Mouse (Mus musculus) lung, embryonic 14.5 days (tissue): Measurements from ENCODE around the gene Fancd2. TPM values are rescaled to one million over a fixed set of nuclear protein-coding genes. Genes with fewer than 3 reads are reported as not detected.

Experiments
- ATAC-seq: fragments of 200-750 bp; cut with Nextera tagmentation; 2 replicates; pipeline ENCODE4 v1.8.0; 2017; ENCODE audit warnings: mild to moderate bottlenecking, moderate TSS enrichment, moderate library complexity; ENCODE audit not compliant: insufficient read depth
- DNase-seq: peaks from one replicate; pipeline ENCODE4 v3.0.0-alpha.2; 2015
- H3K27ac ChIP-seq: fragments of 300-500 bp; sonication (generic); 2 replicates; pipeline ENCODE4 v1.5.1; 2014; ENCODE audit warnings: low read depth, mild to moderate bottlenecking, moderate library complexity
- H3K27me3 ChIP-seq: fragments of 300-500 bp; sonication (generic); 2 replicates; pipeline ENCODE4 v1.6.1; 2014; ENCODE audit warnings: low read length, control low read depth; ENCODE audit not compliant: insufficient read depth
- H3K36me3 ChIP-seq: fragments of 300-500 bp; sonication (generic); 2 replicates; pipeline ENCODE4 v1.6.1; 2014; ENCODE audit warnings: control low read depth; ENCODE audit not compliant: insufficient read depth
- H3K4me1 ChIP-seq: fragments of 300-500 bp; sonication (generic); 2 replicates; pipeline ENCODE4 v1.6.1; 2014; ENCODE audit warnings: antibody characterized with exemption, control low read depth; ENCODE audit not compliant: insufficient read depth
- H3K4me2 ChIP-seq: fragments of 300-500 bp; sonication (generic); 2 replicates; pipeline ENCODE4 v1.6.1; 2014; ENCODE audit warnings: mild to moderate bottlenecking
- H3K4me3 ChIP-seq: fragments of 300-500 bp; sonication (generic); 2 replicates; pipeline ENCODE4 v1.5.1; 2014; ENCODE audit warnings: low read depth, low read length
- H3K9ac ChIP-seq: fragments of 300-500 bp; sonication (generic); 2 replicates; pipeline ENCODE4 v1.6.1; 2014
- H3K9me3 ChIP-seq: fragments of 300-500 bp; sonication (generic); 2 replicates; pipeline ENCODE4 v1.6.1; 2016; ENCODE audit warnings: low read depth, low read length, control low read depth
- CTCF ChIP-seq: IDR thresholded peaks from 2 replicates; pipeline ENCODE4 v1.5.1; 2016; ENCODE audit warnings: antibody characterized with exemption, low read depth
- WGBS: fragments of 180-500 bp; shearing (Covaris S2); extraction: QIAGEN DNeasy Blood & Tissue Kit; methylation state at CpG from one replicate; pipeline ENCODE4 v1.1.7; 2014; 5-methylcytosine and 5-hydroxymethylcytosine counted together
- polyA plus RNA-seq: library from polyadenylated mRNA; unstranded; fragments of >200 nt; fragmentation: Nextera tagmentation; extraction: Ambion mirVana; gene quantifications from 2 replicates; pipeline ENCODE4 v1.2.1, GENCODE M21; 2014

Gene Fancd2
- polyA plus RNA-seq, 1 experiment from 2014 or later, result 15.7 TPM

DNA sequence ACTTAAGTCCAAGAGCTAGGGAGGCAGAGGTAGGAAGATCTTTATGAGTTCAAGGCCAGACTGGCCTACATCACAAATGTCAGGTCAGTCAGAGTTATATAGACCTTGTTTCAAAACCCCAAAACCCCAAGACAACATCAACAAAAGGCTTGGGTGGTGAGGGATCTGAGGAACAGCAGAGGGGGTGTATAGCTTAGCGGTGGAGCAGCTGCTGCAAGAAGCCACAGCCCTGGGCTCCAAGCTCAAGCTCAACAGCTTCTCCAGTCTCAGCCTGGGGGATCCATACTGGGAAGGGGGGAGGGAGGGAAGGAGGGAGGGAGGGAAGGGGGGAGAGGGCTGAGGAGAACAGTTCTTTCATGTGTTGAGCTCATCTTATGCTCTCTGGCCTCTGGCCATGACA lies 25.8 kb upstream of the Fancd2 start:
- H3K9me3 ChIP-seq, result no peaks in the 10 kb centered on the region
- no peak overlapping the region for H3K4me2 ChIP-seq
- H3K36me3 ChIP-seq, result no peaks in the 10 kb centered on the region
- no peak for DNase-seq
- no peak for ATAC-seq
- peaks cover 20% of the 10 kb centered on the region for H3K27me3 ChIP-seq
- H3K4me1 ChIP-seq, result no peaks in the 10 kb centered on the region
- no peak for TF ChIP-seq CTCF
- WGBS, result 70% methylated on average over 1 of the region's 1 CpGs
- no peak overlapping the region for H3K4me3 ChIP-seq
- no peak overlapping the region for H3K27ac ChIP-seq
- no peak overlapping the region for H3K9ac ChIP-seq

DNA sequence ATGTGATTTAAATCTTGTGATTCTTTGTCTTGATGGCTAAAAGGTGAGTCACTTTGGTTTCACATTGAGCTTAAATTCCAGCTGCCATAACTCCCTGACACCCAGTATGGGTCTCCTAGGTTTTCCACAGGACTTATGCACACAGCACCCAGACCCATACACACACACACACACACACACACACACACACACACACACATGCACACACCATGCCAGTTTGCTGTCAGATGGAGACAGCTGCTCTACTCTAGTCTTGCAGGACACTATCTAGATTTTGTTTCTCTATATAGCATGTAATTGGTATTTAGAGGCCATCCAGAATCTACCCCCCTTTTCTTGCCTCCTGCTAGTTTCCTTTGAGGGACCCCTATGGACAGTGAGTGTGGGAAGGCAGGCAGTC lies 24.4 kb upstream of the Fancd2 start:
- TF ChIP-seq CTCF, result no peak
- no peak overlapping the region for H3K27ac ChIP-seq
- no peak overlapping the region for H3K4me3 ChIP-seq
- no peaks in the 10 kb centered on the region for H3K4me1 ChIP-seq
- no peaks in the 10 kb centered on the region for H3K36me3 ChIP-seq
- no peaks in the 10 kb centered on the region for H3K9me3 ChIP-seq
- H3K9ac ChIP-seq, result no peak overlapping the region
- no peak for ATAC-seq
- H3K27me3 ChIP-seq, result peaks cover 6% of the 10 kb centered on the region; the same call in 1 of the 2 replicates
- DNase-seq, result no peak
- H3K4me2 ChIP-seq, result no peak overlapping the region

GRCm38 (mm10) chr6:113508272-113508946 lies 23.1 kb upstream of the Fancd2 start:
- ATAC-seq (no peak), DNase-seq (no peak)
- no peak overlapping the region for H3K27ac ChIP-seq
- WGBS, result 54% methylated on average over 7 of the region's 7 CpGs
- no peak overlapping the region for H3K4me2 ChIP-seq
- H3K4me1 ChIP-seq, result no peaks in the 10 kb centered on the region
- H3K27me3 ChIP-seq, result no peaks in the 10 kb centered on the region
- H3K9ac ChIP-seq, result no peak overlapping the region
- no peak overlapping the region for H3K4me3 ChIP-seq
- 0 out of 2 replicates have a peak, but pooled peaks cover under 1% of the 10 kb centered on the region for H3K36me3 ChIP-seq
- TF ChIP-seq CTCF, result no peak
- H3K9me3 ChIP-seq, result no peaks in the 10 kb centered on the region

DNA sequence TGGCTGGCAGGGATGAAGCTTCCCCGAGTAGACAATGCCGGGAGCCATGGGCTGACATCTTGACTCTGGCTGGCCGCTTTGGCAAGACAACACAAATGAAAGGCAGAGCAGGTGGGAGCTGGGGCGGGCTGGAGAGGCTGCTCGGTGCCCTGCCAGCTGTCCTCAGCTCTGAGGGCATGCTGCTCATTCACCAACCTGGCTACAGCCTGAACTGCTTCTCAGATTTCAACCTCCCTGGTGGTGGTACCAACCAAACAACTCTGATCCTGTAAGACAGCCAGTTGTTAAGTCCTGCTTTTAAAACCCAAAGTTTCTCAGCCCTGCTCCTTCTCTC lies 22.6 kb upstream of the Fancd2 start:
- TF ChIP-seq CTCF, result no peak
- no peak overlapping the region for H3K27ac ChIP-seq
- H3K27me3 ChIP-seq, result no peaks in the 10 kb centered on the region
- no peak for DNase-seq
- peaks cover 6% of the 10 kb centered on the region for H3K36me3 ChIP-seq
- ATAC-seq, result no peak
- H3K4me1 ChIP-seq, result no peaks in the 10 kb centered on the region
- H3K4me2 ChIP-seq, result no peak overlapping the region
- H3K4me3 ChIP-seq, result no peak overlapping the region
- no peaks in the 10 kb centered on the region for H3K9me3 ChIP-seq
- 48% methylated on average over 5 of the region's 5 CpGs for WGBS
- H3K9ac ChIP-seq, result no peak overlapping the region

- 89% methylated on average over 6 of the region's 6 CpGs for WGBS
- DNase-seq, result no peak
- ATAC-seq, result no peak
- Histone ChIP-seq H3K27ac (no peak overlapping the region), H3K36me3 (peaks cover 56% of the 10 kb centered on the region), H3K4me1 (no peaks in the 10 kb centered on the region), H3K4me2 (no peak overlapping the region), H3K9ac (no peak overlapping the region), H3K27me3 (no peaks in the 10 kb centered on the region), H3K9me3 (no peaks in the 10 kb centered on the region), H3K4me3 (no peak overlapping the region)
- no peak for TF ChIP-seq CTCF
Observed at GRCm38 (mm10) chr6:113513944-113514343, 17.5 kb upstream of the Fancd2 start.

- Histone ChIP-seq H3K27me3 (no peaks in the 10 kb centered on the region), H3K4me2 (no peak overlapping the region), H3K27ac (no peak overlapping the region), H3K4me1 (no peaks in the 10 kb centered on the region), H3K36me3 (peaks cover 63% of the 10 kb centered on the region), H3K9me3 (no peaks in the 10 kb centered on the region), H3K4me3 (no peak overlapping the region), H3K9ac (no peak overlapping the region)
- WGBS, result 91% methylated on average over 3 of the region's 3 CpGs
- ATAC-seq (no peak), DNase-seq (no peak)
- TF ChIP-seq CTCF, result no peak
Observed at GRCm38 (mm10) chr6:113514600-113514999, 16.9 kb upstream of the Fancd2 start.

GRCm38 (mm10) chr6:113517434-113518080 lies 13.9 kb upstream of the Fancd2 start:
- Histone ChIP-seq H3K27me3 (no peaks in the 10 kb centered on the region), H3K4me3 (no peak overlapping the region), H3K4me1 (no peaks in the 10 kb centered on the region), H3K9ac (no peak overlapping the region), H3K4me2 (no peak overlapping the region), H3K27ac (no peak overlapping the region), H3K36me3 (peaks cover 92% of the 10 kb centered on the region), H3K9me3 (no peaks in the 10 kb centered on the region)
- ATAC-seq, result no peak
- WGBS, result 89% methylated on average over 8 of the region's 8 CpGs
- no peak for TF ChIP-seq CTCF
- no peak for DNase-seq
